Mouse (Mus musculus) midbrain, embryonic 10.5 days (tissue): ENCODE measurements around the gene Zdhhc19. TPM values are rescaled to one million over a fixed set of nuclear protein-coding genes. Genes with fewer than 3 reads are reported as not detected.
A peak's percentile ranks its signal among the peaks of the same experiment; 100 is the strongest.

ENCODE experiments used
- DNase-seq: peaks from one replicate; pipeline ENCODE4 v3.0.0-alpha.2; 2017; ENCODE audit warnings: low spot score
- H3K27ac ChIP-seq: fragments of 300-500 bp; sonication (generic); replicated peaks from 2 replicates; pipeline ENCODE4 v1.5.1; 2016; ENCODE audit warnings: mild to moderate bottlenecking
- H3K27me3 ChIP-seq: fragments of 300-500 bp; sonication (generic); 2 replicates; pipeline ENCODE4 v1.6.1; 2016; ENCODE audit warnings: low read depth, mild to moderate bottlenecking; ENCODE audit not compliant: poor library complexity, severe bottlenecking
- H3K36me3 ChIP-seq: fragments of 300-500 bp; sonication (generic); 2 replicates; pipeline ENCODE4 v1.6.1; 2016; ENCODE audit warnings: mild to moderate bottlenecking, moderate library complexity
- H3K4me1 ChIP-seq: fragments of 300-500 bp; sonication (generic); 2 replicates; pipeline ENCODE4 v1.6.1; 2016
- H3K4me3 ChIP-seq: fragments of 300-500 bp; sonication (generic); 2 replicates; pipeline ENCODE4 v1.5.1; 2016; ENCODE audit warnings: mild to moderate bottlenecking, moderate library complexity
- H3K9me3 ChIP-seq: fragments of 300-500 bp; sonication (generic); replicated peaks from 2 replicates; pipeline ENCODE4 v1.6.1; 2016; ENCODE audit warnings: mild to moderate bottlenecking
- WGBS: fragments of 180-500 bp; shearing (Covaris S2); methylation state at CpG from one replicate; pipeline ENCODE4 v1.1.7; 2016; 5-methylcytosine and 5-hydroxymethylcytosine counted together
- polyA plus RNA-seq: library from polyadenylated mRNA; unstranded; fragments of >200 nt; fragmentation: Nextera tagmentation; extraction: Ambion mirVana; gene quantifications from 2 replicates; pipeline ENCODE4 v1.2.1, GENCODE M21; 2016

Gene Zdhhc19
- not detected in 2 replicates for polyA plus RNA-seq

DNA sequence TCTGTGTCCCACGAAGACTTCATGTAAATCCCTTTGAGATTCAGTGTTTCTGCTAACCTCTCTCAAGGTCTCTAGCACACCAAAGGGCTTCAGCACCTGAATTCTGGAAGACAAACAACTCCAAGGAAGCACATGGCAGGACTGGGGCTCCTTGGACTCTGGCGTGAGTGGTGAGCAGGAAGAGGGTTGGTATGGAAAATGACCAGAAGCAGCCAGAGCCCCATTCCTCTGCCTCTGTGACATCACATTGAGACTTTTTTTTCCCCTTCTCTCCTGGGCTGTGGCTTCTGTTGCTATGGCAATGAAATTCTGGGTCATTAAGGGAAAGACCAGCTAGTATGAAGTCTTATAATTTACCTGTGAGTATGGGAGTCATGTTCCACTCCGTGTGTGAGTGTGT, at the start of gene Zdhhc19:
TSS of gene Zdhhc19 (plus strand) at position 301 of the 400 bp plus-strand sequence.
- H3K36me3 ChIP-seq, result no peaks in the 10 kb centered on the region
- no peaks in the 10 kb centered on the region for H3K9me3 ChIP-seq
- peaks cover 7% of the 10 kb centered on the region for H3K4me1 ChIP-seq
- DNase-seq, result no peak
- no peak within 1 kb of the TSS for H3K27ac ChIP-seq
- 79% methylated on average over 3 of the region's 3 CpGs for WGBS
- H3K4me3 ChIP-seq, result no peak within 1 kb of the TSS
- peaks cover 9% of the 10 kb centered on the region for H3K27me3 ChIP-seq

DNA sequence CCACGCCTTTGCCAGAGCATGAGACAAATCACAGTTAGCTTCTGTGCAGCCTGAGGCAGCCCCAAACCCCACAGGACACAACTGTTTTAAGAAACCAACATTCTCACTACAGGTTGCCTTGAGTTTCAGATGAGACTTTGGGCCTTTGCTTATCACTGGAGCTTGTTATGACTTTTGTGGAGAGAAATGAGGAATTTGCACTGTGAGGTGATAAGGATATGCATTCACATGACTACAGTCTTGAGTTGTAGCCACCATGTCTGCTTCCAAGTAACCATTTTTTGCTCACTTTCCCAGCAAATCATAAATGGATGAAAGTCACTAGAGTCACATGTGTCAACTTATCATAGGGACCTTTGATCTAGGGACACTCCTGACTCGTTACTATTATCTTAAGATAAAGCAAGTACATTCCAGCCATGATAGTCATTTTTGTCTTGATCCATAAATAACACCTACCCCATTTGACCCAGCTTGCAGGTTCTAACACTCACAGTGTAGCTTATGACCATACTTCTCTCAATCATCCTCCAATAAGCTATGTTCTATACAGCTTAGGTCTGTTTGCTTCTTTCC, 49.4 kb upstream of the Zdhhc19 start:
- WGBS, result 90% methylated on average over 2 of the region's 2 CpGs
- Histone ChIP-seq H3K4me1 (no peaks in the 10 kb centered on the region), H3K36me3 (peaks cover 2% of the 10 kb centered on the region; the same call in 1 of the 2 replicates), H3K27ac (no peak overlapping the region), H3K4me3 (no peak overlapping the region), H3K9me3 (no peaks in the 10 kb centered on the region), H3K27me3 (no peaks in the 10 kb centered on the region)
- DNase-seq, result no peak

DNA sequence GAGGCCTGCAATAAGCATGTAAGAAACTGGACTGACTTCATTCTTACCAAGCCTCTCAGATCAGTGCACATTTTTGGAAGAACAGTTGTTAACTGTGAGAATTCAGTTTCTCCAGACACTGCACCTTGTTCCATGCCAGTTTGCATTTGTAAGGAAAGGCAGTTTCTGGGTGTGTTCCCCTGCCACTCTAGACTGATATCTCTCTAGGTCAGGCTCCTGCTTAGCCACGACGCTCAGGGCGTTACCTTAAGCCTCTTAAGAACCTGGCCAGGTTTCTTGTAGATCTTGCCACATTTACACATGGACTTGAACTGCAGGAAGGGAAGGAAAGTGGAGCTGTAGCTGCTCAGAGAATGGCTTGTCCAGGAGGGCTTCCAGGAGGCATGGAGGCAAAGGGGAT, 46.4 kb upstream of the Zdhhc19 start:
- DNase-seq, result no peak
- WGBS, result 83% methylated on average over 3 of the region's 3 CpGs
- no peak overlapping the region for H3K27ac ChIP-seq
- H3K27me3 ChIP-seq, result no peaks in the 10 kb centered on the region
- H3K9me3 ChIP-seq, result no peaks in the 10 kb centered on the region
- peaks cover 18% of the 10 kb centered on the region for H3K36me3 ChIP-seq
- H3K4me3 ChIP-seq, result no peak overlapping the region
- no peaks in the 10 kb centered on the region for H3K4me1 ChIP-seq

GRCm38 (mm10) chr16:32450133-32450532, 45.9 kb upstream of the Zdhhc19 start:
- H3K9me3 ChIP-seq, result no peaks in the 10 kb centered on the region
- H3K4me3 ChIP-seq, result no peak overlapping the region
- H3K27ac ChIP-seq, result no peak overlapping the region
- H3K36me3 ChIP-seq, result peaks cover 21% of the 10 kb centered on the region
- no peaks in the 10 kb centered on the region for H3K4me1 ChIP-seq
- 90% methylated on average over 2 of the region's 2 CpGs for WGBS
- no peak for DNase-seq
- no peaks in the 10 kb centered on the region for H3K27me3 ChIP-seq

GRCm38 (mm10) chr16:32453102-32453501, 43.0 kb upstream of the Zdhhc19 start:
- H3K4me1 ChIP-seq, result no peaks in the 10 kb centered on the region
- no peak for DNase-seq
- no peaks in the 10 kb centered on the region for H3K27me3 ChIP-seq
- 96% methylated on average over 8 of the region's 8 CpGs for WGBS
- peaks cover 34% of the 10 kb centered on the region for H3K36me3 ChIP-seq
- no peaks in the 10 kb centered on the region for H3K9me3 ChIP-seq
- H3K4me3 ChIP-seq, result no peak overlapping the region
- no peak overlapping the region for H3K27ac ChIP-seq

GRCm38 (mm10) chr16:32454646-32455045, 41.4 kb upstream of the Zdhhc19 start:
- peak; percentile 17 for DNase-seq

GRCm38 (mm10) chr16:32456086-32456485, 40.0 kb upstream of the Zdhhc19 start:
- Histone ChIP-seq H3K27ac (no peak overlapping the region), H3K36me3 (peaks cover 36% of the 10 kb centered on the region), H3K9me3 (no peaks in the 10 kb centered on the region), H3K4me1 (no peaks in the 10 kb centered on the region), H3K27me3 (no peaks in the 10 kb centered on the region), H3K4me3 (no peak overlapping the region)
- no peak for DNase-seq

More at GRCm38 (mm10) chr16:32454646-32455045, 41.4 kb upstream of the Zdhhc19 start:
- H3K9me3 ChIP-seq, result no peaks in the 10 kb centered on the region
- H3K4me3 ChIP-seq, result no peak overlapping the region
- no peak overlapping the region for H3K27ac ChIP-seq
- no peaks in the 10 kb centered on the region for H3K27me3 ChIP-seq
- peaks cover 36% of the 10 kb centered on the region for H3K36me3 ChIP-seq
- no peaks in the 10 kb centered on the region for H3K4me1 ChIP-seq
- WGBS, result 79% methylated on average over 5 of the region's 5 CpGs

DNA sequence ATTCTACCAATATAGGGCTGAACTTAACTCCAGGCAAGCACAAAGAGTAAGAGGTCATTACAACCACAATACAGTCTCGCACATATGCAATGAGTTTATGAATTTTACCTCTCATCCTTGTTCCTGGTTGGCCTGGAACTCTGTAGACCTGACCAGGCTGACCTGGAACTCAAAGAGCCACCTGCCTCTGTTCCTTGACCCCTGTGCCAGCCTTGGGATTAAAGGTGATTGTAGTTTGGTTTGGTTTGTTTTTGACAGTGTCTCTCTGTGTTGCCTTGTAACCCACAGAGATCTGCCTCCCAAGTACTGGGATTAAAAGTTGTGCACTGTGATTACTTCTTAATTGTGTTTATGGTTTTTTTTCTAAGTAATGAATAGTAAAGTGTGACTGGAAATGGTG, 39.3 kb upstream of the Zdhhc19 start:
- DNase-seq, result no peak
- no peak overlapping the region for H3K27ac ChIP-seq
- 91% methylated on average over 1 of the region's 1 CpGs for WGBS
- H3K27me3 ChIP-seq, result no peaks in the 10 kb centered on the region
- peaks cover 34% of the 10 kb centered on the region for H3K36me3 ChIP-seq
- no peak overlapping the region for H3K4me3 ChIP-seq
- no peaks in the 10 kb centered on the region for H3K9me3 ChIP-seq
- H3K4me1 ChIP-seq, result no peaks in the 10 kb centered on the region

- no peak overlapping the region for H3K27ac ChIP-seq
- no peak overlapping the region for H3K4me3 ChIP-seq
- H3K36me3 ChIP-seq, result peaks cover 28% of the 10 kb centered on the region
- H3K27me3 ChIP-seq, result no peaks in the 10 kb centered on the region
- no peaks in the 10 kb centered on the region for H3K9me3 ChIP-seq
- H3K4me1 ChIP-seq, result no peaks in the 10 kb centered on the region
- DNase-seq, result peak; percentile 22
- 71% methylated on average over 10 of the region's 10 CpGs for WGBS
Observed at GRCm38 (mm10) chr16:32457589-32458386, 38.3 kb upstream of the Zdhhc19 start.

GRCm38 (mm10) chr16:32460518-32460917, 35.5 kb upstream of the Zdhhc19 start:
- 66% methylated on average over 4 of the region's 4 CpGs for WGBS
- no peak for DNase-seq
- Histone ChIP-seq H3K36me3 (peaks cover 39% of the 10 kb centered on the region), H3K27ac (no peak overlapping the region), H3K9me3 (no peaks in the 10 kb centered on the region), H3K4me1 (no peaks in the 10 kb centered on the region), H3K27me3 (no peaks in the 10 kb centered on the region), H3K4me3 (no peak overlapping the region)

DNA sequence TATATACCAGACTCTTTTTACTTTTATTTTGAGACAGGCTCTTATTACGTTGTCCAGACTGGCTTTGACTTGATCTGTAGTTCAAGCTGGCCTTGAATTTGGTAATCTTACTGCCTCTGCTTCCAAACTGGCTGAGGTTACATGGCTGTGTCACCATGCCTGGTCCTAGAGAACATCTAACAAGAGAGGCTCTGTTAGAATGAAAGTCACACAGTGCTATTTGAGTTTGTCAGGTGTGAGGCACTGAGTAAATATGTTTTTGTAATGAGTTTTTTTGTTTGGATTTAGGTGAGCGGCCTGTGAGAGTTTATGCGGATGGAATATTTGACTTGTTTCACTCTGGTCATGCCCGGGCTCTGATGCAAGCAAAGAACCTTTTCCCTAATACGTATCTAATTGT, 34.4 kb upstream of the Zdhhc19 start:
- Histone ChIP-seq H3K27ac (no peak overlapping the region), H3K27me3 (no peaks in the 10 kb centered on the region)
- 91% methylated on average over 5 of the region's 5 CpGs for WGBS

DNA sequence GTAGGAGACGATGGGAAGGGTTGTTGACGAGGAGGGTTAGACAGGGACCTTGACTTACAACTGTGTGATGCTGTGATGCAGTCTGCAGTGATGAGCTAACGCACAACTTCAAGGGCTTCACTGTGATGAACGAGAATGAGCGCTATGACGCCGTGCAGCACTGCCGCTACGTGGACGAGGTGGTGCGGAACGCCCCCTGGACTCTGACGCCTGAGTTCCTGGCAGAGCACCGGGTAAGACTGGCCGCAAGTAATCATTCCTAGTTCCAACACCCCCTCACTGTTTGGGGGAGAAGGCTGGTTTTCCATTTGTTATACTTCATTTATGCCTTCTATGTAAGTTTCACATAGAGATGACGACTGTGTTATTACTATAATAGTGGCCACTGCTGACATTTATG, 33.1 kb upstream of the Zdhhc19 start:
- peaks cover 41% of the 10 kb centered on the region for H3K36me3 ChIP-seq
- no peak overlapping the region for H3K27ac ChIP-seq
- no peaks in the 10 kb centered on the region for H3K27me3 ChIP-seq
- H3K9me3 ChIP-seq, result no peaks in the 10 kb centered on the region
- 96% methylated on average over 16 of the region's 16 CpGs for WGBS
- no peak overlapping the region for H3K4me3 ChIP-seq
- DNase-seq, result no peak
- H3K4me1 ChIP-seq, result no peaks in the 10 kb centered on the region

More for the DNA sequence above, 34.4 kb upstream of the Zdhhc19 start:
- Histone ChIP-seq H3K4me1 (no peaks in the 10 kb centered on the region), H3K4me3 (no peak overlapping the region), H3K9me3 (no peaks in the 10 kb centered on the region), H3K36me3 (peaks cover 32% of the 10 kb centered on the region)
- no peak for DNase-seq

DNA sequence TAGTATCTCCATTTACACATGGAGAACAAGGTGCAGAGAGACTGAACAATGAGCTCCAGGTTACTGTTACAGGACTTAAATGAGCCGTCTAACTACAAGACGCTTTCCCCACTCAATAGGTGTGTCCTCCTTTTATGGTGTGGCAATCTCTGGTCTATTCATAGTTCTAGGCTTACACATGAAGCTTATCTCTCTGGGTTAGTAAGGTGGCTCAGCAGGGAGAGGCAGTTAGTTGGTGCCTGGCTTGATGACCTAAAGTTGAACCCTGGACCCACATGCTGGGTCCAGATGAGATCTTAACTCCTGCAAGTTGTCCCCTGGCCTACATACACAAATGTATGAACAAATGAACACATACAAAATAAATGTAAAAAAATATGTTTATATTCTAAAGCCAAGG, 32.6 kb upstream of the Zdhhc19 start:
- H3K27me3 ChIP-seq, result no peaks in the 10 kb centered on the region
- no peak overlapping the region for H3K4me3 ChIP-seq
- H3K36me3 ChIP-seq, result peaks cover 46% of the 10 kb centered on the region
- no peaks in the 10 kb centered on the region for H3K4me1 ChIP-seq
- no peaks in the 10 kb centered on the region for H3K9me3 ChIP-seq
- WGBS, result 92% methylated on average over 2 of the region's 2 CpGs
- DNase-seq, result no peak
- no peak overlapping the region for H3K27ac ChIP-seq
